Mouse (Mus musculus): ENCODE results near the gene Hinfp. TPM values are rescaled to one million over a fixed set of nuclear protein-coding genes. Genes with fewer than 3 reads are reported as not detected.

Gene Hinfp
- polyA plus RNA-seq, 1 experiment, result 0.57 TPM

DNA sequence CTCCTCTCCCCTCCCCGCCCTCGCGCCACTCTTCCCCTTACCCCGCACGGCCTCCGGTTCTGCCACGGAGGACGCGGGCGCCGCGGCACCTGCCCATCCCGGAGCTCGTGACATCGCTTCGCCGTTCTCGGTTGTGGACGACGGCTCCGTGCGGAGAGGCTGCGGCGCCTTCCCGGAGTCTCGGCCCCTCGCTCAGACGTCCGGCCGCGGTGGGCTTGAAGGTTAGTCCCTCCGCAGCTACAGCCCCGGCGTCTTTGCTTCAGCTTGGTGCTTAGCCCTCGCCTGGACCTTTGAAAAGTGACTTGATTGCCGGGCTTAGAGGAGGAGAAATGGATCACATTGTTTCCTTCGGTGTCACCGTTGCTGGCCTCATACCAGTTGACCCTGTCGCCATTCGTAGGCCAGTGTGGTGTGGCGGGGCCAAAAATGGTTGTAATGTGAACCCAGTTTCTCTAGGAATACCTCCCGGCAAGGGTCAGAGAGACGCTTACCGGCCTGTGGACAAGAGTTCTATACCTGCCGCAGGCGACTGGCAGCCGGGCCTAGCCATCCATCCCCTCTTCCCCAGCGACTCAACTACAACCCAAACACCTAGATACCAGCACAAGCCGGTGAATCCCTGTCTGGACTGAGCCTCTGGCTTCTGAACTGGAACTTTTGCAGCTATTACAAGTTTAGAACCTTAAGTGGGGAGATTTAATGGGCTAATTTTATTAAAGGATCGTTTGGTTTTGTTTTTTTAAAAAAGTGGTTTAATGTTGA lies 30.0 kb upstream of the Hinfp start:
- peaks cover 3% of the 10 kb centered on the region; the same call in 1 of the 2 replicates for H3K9me3 ChIP-seq (ENCODE audit: control insufficient read depth, low read length)
- peak overlapping the region; percentile 70 for H3K4me3 ChIP-seq (replicated peaks)
- peaks cover 96% of the 10 kb centered on the region for H3K36me3 ChIP-seq (ENCODE audit: control insufficient read depth)
- H3K27me3 ChIP-seq (ENCODE audit: control insufficient read depth), result no peaks in the 10 kb centered on the region
- TF ChIP-seq GATA1 (IDR thresholded peaks at IDR 0.05; ENCODE audit: low read length) (no peak), TAL1 (IDR thresholded peaks at IDR 0.05; ENCODE audit: low read length) (no peak)
- peaks cover 60% of the 10 kb centered on the region for H3K4me1 ChIP-seq (ENCODE audit: control insufficient read depth)

DNA sequence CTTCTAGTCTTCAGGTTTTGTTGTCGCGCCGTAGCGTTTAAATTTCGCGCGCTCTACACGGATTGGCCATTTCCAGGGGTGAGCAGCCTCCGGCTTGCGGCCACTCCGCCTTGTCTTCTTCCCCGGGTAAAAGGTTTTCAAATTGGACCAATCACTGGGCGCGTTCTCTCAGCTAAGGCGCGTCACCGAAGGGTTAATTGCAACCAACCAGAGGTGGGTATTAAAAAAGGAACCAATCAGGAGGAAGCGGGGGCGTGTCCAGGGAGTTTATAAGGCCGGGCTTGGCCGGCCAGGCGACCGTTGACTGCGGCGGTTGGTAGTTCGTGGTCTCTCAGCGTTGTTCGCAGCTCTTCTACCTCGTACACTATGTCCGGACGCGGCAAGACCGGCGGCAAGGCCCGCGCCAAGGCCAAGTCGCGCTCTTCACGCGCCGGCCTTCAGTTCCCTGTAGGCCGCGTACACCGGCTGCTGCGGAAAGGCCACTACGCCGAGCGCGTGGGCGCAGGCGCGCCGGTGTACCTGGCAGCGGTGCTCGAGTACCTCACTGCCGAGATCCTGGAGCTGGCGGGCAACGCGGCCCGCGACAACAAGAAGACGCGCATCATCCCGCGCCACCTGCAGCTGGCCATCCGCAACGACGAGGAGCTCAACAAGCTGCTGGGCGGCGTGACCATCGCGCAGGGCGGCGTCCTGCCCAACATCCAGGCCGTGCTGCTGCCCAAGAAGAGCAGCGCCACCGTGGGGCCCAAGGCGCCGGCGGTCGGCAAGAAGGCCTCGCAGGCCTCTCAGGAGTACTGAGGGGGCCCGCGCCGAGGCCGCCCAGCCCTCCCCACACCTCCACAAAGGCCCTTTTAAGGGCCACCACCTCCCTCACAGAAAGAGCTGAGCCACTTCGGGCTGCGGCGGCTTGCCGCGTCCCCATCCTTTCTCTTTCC lies 29.2 kb upstream of the Hinfp start, which contains the start of gene H2afx:
Gene H2afx, plus strand, starts transcription at position 299 of the 935 bp plus-strand sequence.
- Histone ChIP-seq H3K36me3 (ENCODE audit: control insufficient read depth) (peaks cover 96% of the 10 kb centered on the region), H3K9me3 (ENCODE audit: control insufficient read depth, low read length) (peaks cover 3% of the 10 kb centered on the region; the same call in 1 of the 2 replicates), H3K4me3 (replicated peaks) (peak within 1 kb of the TSS; percentile 70), H3K4me1 (ENCODE audit: control insufficient read depth) (peaks cover 55% of the 10 kb centered on the region), H3K27me3 (ENCODE audit: control insufficient read depth) (no peaks in the 10 kb centered on the region)
- TF ChIP-seq GATA1 (IDR thresholded peaks at IDR 0.05; ENCODE audit: low read length) (no peak), TAL1 (IDR thresholded peaks at IDR 0.05; ENCODE audit: low read length) (no peak)

DNA sequence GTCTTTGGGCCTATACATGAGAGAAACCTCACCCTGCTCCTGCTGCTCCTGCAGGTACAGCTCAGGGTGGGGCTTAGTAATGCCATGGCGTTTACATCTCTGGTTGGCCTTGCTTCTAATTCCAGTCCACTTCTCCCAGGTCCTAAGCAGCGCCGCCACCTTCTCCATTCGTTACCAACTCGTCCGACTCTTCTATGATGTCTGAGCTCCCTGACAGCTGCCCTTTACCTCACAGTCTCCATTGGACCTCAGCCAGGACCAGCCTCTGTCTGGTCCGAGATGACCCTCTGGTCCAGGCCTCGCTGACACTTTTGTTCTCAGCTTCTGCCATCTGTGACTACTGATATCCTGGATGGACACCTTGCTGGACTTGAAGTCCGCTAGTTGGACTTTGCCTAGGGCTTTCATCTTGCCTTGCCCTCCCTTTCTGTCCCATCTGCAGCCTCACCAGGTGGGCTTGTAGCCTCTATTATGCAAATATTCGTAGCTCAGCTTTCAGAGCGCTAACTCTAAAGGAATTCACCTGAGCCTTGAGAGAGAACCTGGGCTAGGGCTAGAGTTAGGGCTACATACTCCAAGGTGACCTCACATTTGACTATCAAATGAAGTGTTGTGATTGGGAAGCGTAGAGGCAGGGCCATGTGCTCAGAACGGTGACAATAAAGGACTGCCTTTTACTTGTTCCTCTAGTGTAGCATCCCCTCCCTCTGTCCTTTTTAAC lies 27.6 kb upstream of the Hinfp start:
- Histone ChIP-seq H3K36me3 (ENCODE audit: control insufficient read depth) (peaks cover 95% of the 10 kb centered on the region), H3K9me3 (ENCODE audit: control insufficient read depth, low read length) (peaks cover 3% of the 10 kb centered on the region; the same call in 1 of the 2 replicates), H3K4me3 (replicated peaks) (peak overlapping the region; percentile 70), H3K4me1 (ENCODE audit: control insufficient read depth) (peaks cover 48% of the 10 kb centered on the region), H3K27me3 (ENCODE audit: control insufficient read depth) (no peaks in the 10 kb centered on the region)
- TF ChIP-seq TAL1 (IDR thresholded peaks at IDR 0.05; ENCODE audit: low read length), result no peak
- no peak for TF ChIP-seq GATA1 (IDR thresholded peaks at IDR 0.05; ENCODE audit: low read length)

DNA sequence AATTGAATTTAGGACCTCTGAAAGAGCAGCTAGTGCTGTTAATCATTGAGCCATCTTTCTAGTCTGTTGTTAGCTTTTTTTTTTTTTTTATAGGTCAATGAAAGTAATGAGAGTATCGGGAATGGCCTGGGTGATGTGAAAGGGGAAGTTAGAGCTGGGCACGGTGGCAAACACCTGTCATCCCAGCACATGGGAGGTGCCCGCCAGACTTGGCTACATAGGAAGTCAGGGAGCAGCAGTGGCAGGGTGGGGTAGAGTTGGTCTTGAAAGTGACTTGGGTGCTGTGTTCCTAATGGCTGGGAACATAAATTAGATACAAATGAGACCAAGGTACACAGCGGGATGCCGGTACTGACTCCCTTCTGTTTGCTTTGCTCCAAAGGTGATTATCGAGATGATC lies 25.3 kb upstream of the Hinfp start:
- Histone ChIP-seq H3K4me3 (replicated peaks) (no peak overlapping the region), H3K9me3 (ENCODE audit: control insufficient read depth, low read length) (peaks cover 3% of the 10 kb centered on the region; the same call in 1 of the 2 replicates), H3K4me1 (ENCODE audit: control insufficient read depth) (peaks cover 53% of the 10 kb centered on the region), H3K36me3 (ENCODE audit: control insufficient read depth) (peaks cover 75% of the 10 kb centered on the region), H3K27me3 (ENCODE audit: control insufficient read depth) (no peaks in the 10 kb centered on the region)
- TF ChIP-seq GATA1 (IDR thresholded peaks at IDR 0.05; ENCODE audit: low read length) (no peak), TAL1 (IDR thresholded peaks at IDR 0.05; ENCODE audit: low read length) (no peak)

DNA sequence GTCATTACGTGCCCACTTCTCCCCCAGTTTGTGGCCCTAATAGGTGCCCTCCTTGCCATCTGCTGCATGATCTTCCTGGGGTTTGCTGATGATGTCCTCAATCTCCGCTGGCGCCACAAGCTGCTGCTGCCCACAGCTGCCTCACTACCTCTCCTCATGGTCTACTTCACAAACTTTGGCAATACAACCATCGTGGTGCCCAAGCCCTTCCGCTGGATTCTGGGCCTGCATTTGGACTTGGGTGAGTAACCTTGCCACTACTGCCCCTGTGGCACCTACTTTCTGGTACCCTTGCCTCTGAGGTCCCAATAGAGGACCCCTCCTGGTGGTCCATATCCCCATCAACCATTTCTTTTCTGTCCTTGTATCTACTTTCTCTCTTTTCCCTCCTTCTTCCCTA lies 22.5 kb upstream of the Hinfp start:
- peaks cover 51% of the 10 kb centered on the region for H3K4me1 ChIP-seq (ENCODE audit: control insufficient read depth)
- no peaks in the 10 kb centered on the region for H3K27me3 ChIP-seq (ENCODE audit: control insufficient read depth)
- no peaks in the 10 kb centered on the region for H3K9me3 ChIP-seq (ENCODE audit: control insufficient read depth, low read length)
- peaks cover 51% of the 10 kb centered on the region for H3K36me3 ChIP-seq (ENCODE audit: control insufficient read depth)
- H3K4me3 ChIP-seq (replicated peaks), result peak overlapping the region; percentile 84
- TF ChIP-seq GATA1 (IDR thresholded peaks at IDR 0.05; ENCODE audit: low read length) (no peak), TAL1 (IDR thresholded peaks at IDR 0.05; ENCODE audit: low read length) (no peak)

DNA sequence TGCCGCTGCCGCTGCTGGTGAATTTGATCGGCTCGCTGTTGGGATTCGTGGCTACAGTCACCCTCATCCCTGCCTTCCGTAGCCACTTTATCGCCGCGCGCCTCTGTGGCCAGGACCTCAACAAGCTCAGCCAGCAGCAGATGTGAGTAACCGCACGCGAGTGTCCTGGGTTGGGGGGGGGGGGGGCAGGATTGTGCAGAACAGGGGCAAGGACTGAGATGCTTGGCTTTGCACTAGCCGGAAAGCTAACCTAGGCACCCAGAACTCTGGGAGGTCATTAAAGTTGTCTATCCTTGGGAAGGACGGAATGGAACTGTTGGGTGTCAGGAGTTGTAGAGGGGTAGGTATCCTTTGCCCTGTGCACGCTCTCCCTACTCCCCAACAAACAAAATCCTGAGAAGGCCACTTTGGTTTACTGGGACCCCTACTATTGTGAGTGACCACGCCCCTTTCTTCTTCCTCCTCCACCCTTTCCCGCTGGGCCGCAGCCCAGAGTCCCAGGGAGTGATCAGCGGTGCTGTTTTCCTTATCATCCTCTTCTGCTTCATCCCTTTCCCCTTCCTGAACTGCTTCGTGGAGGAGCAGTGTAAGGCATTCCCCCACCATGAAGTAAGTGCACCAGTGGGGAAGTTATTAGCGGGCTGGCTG lies 21.7 kb upstream of the Hinfp start:
- Histone ChIP-seq H3K36me3 (ENCODE audit: control insufficient read depth) (peaks cover 43% of the 10 kb centered on the region), H3K9me3 (ENCODE audit: control insufficient read depth, low read length) (no peaks in the 10 kb centered on the region), H3K27me3 (ENCODE audit: control insufficient read depth) (no peaks in the 10 kb centered on the region), H3K4me1 (ENCODE audit: control insufficient read depth) (peaks cover 44% of the 10 kb centered on the region), H3K4me3 (replicated peaks) (peak overlapping the region; percentile 84)
- no peak for TF ChIP-seq TAL1 (IDR thresholded peaks at IDR 0.05; ENCODE audit: low read length)
- TF ChIP-seq GATA1 (IDR thresholded peaks at IDR 0.05; ENCODE audit: low read length), result no peak

DNA sequence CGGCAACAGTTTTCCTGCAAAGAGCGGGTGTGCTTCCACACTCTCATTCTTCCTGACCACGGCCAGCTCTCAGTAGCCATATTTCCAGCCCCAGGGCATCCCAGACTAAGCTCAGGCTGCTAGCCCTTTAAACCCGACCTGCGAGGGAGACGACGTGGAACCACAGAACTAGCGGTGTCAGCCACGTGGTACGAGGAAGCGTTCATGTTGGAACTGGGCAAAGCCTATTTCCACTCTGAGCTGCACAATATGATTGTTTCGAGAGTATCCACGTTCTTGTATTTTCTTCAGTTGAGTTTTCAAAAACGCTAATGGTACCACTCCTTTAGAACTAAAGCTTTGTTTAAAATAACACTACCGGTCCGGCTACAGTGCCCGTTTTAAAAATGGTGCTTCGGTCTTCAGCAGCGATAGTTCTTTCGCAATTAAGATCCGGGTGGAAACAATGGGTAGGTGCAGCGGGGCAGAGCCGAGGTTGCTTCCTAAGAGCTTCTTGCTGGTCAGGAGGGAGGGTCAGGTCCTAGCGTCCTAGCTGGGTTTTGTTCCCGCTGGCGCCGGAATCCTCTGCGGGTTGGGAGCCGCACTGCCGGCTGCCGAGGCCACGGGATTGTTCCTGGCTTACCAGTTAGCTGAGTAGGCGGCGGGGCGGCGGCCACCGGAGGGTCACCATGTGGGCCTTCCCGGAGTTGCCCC lies 21.0 kb upstream of the Hinfp start:
- TF ChIP-seq GATA1 (IDR thresholded peaks at IDR 0.05; ENCODE audit: low read length) (no peak), TAL1 (IDR thresholded peaks at IDR 0.05; ENCODE audit: low read length) (no peak)
- H3K4me1 ChIP-seq (ENCODE audit: control insufficient read depth), result peaks cover 43% of the 10 kb centered on the region
- H3K36me3 ChIP-seq (ENCODE audit: control insufficient read depth), result peaks cover 37% of the 10 kb centered on the region
- H3K4me3 ChIP-seq (replicated peaks), result peak overlapping the region; percentile 84
- no peaks in the 10 kb centered on the region for H3K27me3 ChIP-seq (ENCODE audit: control insufficient read depth)
- H3K9me3 ChIP-seq (ENCODE audit: control insufficient read depth, low read length), result no peaks in the 10 kb centered on the region
